Mouse (Mus musculus) hindbrain, embryonic 11.5 days (tissue): Measurements from ENCODE around the gene Popdc3. TPM values are rescaled to one million over a fixed set of nuclear protein-coding genes. Genes with fewer than 3 reads are reported as not detected.

ENCODE experiments used
- polyA plus RNA-seq: library from polyadenylated mRNA; unstranded; fragments of >200 nt; fragmentation: Nextera tagmentation; extraction: Ambion mirVana; gene quantifications from 2 replicates; pipeline ENCODE4 v1.2.1, GENCODE M21; 2014

The Popdc3 gene
- polyA plus RNA-seq, 1 experiment from 2014 or later = 0.32 TPM

Other genes starting within 250 kb of the Popdc3 start
- gene Prep, start 110.9 kb upstream of the Popdc3 start, polyA plus RNA-seq = 22.8 and 28.4 TPM in 2 replicates
- gene Bves, start 157.7 kb downstream of the Popdc3 start, polyA plus RNA-seq = 1.9 and 2.4 TPM in 2 replicates